Mouse (Mus musculus) ES-Bruce4 (cell line): ENCODE measurements at regions not wholly inside any gene's neighbourhood (a gene's known extent, or its start where the extent isn't known, plus 50 kb on each side); places are given as distances from the start of the nearest gene placed in this dataset.

Experiments used
- H3K27ac ChIP-seq: 2 replicates; pipeline ENCODE4 v1.5.1; 2012; ENCODE audit warnings: low read length, inconsistent platforms; ENCODE audit not compliant: insufficient read depth
- H3K27me3 ChIP-seq: 2 replicates; pipeline ENCODE4 v1.6.1; 2012; ENCODE audit warnings: mild to moderate bottlenecking, low read length, inconsistent platforms; ENCODE audit not compliant: control insufficient read depth, poor library complexity, insufficient read depth, severe bottlenecking
- H3K36me3 ChIP-seq: 2 replicates; pipeline ENCODE4 v1.6.1; 2012; ENCODE audit warnings: inconsistent platforms, mild to moderate bottlenecking, low read length, moderate library complexity; ENCODE audit not compliant: control insufficient read depth, poor library complexity, insufficient read depth, severe bottlenecking
- H3K4me1 ChIP-seq: one replicate; pipeline ENCODE4 v1.8.1; 2011; ENCODE audit warnings: low read length; ENCODE audit not compliant: control insufficient read depth, insufficient read depth
- H3K4me3 ChIP-seq: 2 replicates; pipeline ENCODE4 v1.5.1; 2011; ENCODE audit warnings: low read depth, mild to moderate bottlenecking, low read length
- H3K9ac ChIP-seq: 2 replicates; pipeline ENCODE4 v1.6.1; 2012; ENCODE audit warnings: low read depth, mild to moderate bottlenecking, inconsistent platforms; ENCODE audit not compliant: poor library complexity, severe bottlenecking
- H3K9me3 ChIP-seq: replicated peaks from 2 replicates; pipeline ENCODE4 v1.6.1; 2012; ENCODE audit warnings: mild to moderate bottlenecking, low read length, inconsistent platforms; ENCODE audit not compliant: control insufficient read depth, poor library complexity, insufficient read depth, severe bottlenecking
- CTCF ChIP-seq: IDR thresholded peaks from one replicate; pipeline ENCODE4 v1.8.1; 2011; ENCODE audit warnings: low read depth, low read length
- EP300 ChIP-seq: IDR thresholded peaks from 2 replicates; pipeline ENCODE4 v1.6.1; 2011; ENCODE audit warnings: low read depth, low read length; ENCODE audit not compliant: insufficient read depth
- POLR2A ChIP-seq: IDR thresholded peaks from one replicate; pipeline ENCODE4 v1.8.1; 2011; ENCODE audit warnings: low read length; ENCODE audit not compliant: insufficient read depth

DNA sequence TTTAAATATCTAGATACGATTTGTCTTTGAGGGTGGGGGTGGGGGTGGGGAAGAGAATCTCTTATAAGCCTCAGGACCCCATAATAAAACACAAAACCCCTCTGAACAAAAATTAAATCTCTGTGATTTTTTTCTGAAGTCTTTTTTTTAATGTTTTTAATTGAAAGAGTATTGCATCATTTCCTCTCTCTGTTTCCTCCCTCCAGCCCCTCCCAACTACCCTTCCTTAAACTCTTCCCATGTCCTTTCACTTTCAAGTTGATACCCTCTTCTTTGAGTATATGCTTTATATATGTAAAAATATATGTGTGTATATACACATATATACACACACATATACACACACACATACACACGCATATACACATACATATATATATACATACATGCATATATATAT is 58.6 kb upstream of the Mbip start:
- Histone ChIP-seq H3K9ac (no peak overlapping the region), H3K27ac (no peak overlapping the region)
- TF ChIP-seq EP300 (no peak), POLR2A (no peak), CTCF (no peak)

DNA sequence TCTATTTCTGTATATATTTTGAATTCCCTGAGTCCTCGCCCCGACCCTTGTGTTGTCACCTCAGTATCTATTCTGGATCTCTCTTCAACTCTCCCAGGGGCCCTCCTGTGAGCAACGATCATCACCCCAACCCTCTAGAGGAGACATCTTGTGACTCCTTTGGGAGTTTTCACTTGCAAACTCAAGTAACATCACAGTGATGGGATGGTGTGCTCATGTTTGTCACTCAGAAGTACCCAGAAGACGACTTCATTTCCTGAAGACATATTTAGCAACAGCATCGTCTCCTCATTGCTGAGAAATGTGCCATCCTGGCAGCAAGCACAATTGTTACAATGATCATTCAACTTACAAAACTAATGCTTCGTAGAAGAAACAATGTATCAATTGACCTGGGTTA is 57.9 kb upstream of the Mbip start:
- Histone ChIP-seq H3K27ac (no peak overlapping the region), H3K4me3 (no peak overlapping the region), H3K4me1 (no peaks in the 10 kb centered on the region), H3K27me3 (no peaks in the 10 kb centered on the region), H3K9me3 (no peaks in the 10 kb centered on the region), H3K36me3 (no peaks in the 10 kb centered on the region), H3K9ac (no peak overlapping the region)
- TF ChIP-seq CTCF (no peak), EP300 (no peak), POLR2A (no peak)

More for the DNA sequence above, 58.6 kb upstream of the Mbip start:
- Histone ChIP-seq H3K27me3 (no peaks in the 10 kb centered on the region), H3K36me3 (no peaks in the 10 kb centered on the region), H3K9me3 (no peaks in the 10 kb centered on the region), H3K4me1 (no peaks in the 10 kb centered on the region), H3K4me3 (no peak overlapping the region)

DNA sequence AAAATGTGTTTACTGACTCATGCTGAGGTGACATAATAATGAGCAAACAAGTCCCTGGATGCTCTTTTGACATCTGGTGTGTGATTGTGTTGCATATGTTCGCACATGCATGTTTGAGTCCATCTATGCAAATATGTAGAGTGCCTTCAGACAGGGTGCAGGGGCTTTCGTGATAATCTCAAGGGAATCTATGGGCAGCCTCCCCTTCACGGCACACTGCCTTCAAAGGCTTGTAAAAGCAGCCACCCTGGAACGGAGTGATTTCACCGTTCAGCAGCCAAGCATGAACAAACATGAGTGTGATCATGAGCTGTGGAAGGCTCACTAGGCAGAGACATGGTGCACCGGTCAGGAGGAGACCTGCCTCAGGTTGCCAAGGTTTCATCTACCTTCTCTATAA is 57.1 kb upstream of the Mbip start:
- Histone ChIP-seq H3K9ac (no peak overlapping the region), H3K36me3 (no peaks in the 10 kb centered on the region), H3K27ac (no peak overlapping the region), H3K4me3 (no peak overlapping the region), H3K27me3 (no peaks in the 10 kb centered on the region), H3K4me1 (no peaks in the 10 kb centered on the region), H3K9me3 (no peaks in the 10 kb centered on the region)
- no peak for TF ChIP-seq EP300

DNA sequence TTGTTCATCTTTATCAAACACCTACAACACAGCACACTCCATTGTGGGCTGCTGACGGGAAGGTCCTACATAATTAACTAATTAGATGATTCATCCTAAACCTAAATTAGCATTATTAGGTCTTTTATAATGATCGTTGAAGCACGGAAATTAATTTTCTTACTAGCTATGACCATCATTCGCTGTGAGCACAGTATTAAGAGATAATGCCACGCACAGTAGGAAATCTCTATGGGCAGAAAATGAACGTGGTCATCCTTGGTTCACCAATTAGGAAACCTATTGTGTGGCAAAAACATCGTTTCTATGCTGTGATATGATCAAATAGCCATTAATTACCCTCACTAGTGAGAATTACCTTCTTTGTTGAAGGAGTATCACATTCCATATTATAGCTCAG is 56.4 kb upstream of the Mbip start:
- Histone ChIP-seq H3K4me1 (no peaks in the 10 kb centered on the region), H3K9ac (no peak overlapping the region), H3K27me3 (no peaks in the 10 kb centered on the region), H3K9me3 (peaks cover 5% of the 10 kb centered on the region; the same call in 1 of the 2 replicates), H3K27ac (no peak overlapping the region), H3K4me3 (no peak overlapping the region), H3K36me3 (no peaks in the 10 kb centered on the region)
- TF ChIP-seq CTCF (no peak), EP300 (no peak), POLR2A (no peak)
